Mouse (Mus musculus): ENCODE results near the gene Cryzl1.

Gene Cryzl1

DNA sequence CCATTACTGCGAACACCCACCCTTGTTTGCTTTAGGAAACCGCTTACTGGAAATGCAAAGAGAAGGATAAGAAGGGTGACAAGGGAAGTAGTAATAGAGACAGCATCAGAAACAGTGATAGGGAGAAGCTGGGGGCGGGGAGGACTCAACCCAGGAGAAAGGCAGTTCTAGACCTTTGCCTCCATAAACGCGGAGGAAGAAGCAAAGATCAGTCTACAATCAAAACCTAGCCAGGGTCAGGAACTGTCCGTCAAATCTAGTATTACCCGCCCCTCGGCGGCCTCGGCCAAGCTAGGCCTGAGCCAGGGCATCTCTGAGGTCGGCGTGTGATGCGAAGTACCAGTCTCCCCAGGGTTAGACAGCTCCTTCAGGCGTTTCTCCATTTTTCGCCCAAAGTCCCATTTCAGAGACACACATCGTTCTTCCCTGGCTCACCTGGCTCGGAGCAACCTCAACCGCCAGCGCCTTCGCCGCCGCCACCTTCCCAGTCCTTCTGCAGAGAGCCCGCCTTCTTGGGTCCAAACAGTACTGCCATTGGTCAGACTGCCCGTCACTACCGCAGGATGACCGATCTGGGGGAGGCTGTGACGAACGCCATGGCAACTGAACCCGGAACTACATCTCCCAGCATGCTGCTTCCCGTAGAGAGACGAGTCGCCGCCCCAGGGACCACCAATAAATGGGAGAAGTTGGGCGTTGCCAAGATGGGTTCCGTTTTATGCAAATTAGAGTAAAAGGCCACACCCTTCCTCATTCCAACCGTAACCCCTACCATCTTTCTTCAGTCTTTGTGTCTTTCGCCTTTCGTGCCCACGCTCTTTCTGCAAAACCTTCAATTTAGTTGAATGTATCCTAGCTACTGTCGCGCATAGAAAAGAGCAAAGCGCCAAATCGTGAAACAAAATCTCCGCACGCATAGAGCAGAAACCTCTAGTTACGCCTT is at the start of gene Cryzl1:
Cryzl1 (minus strand) TSS at position 853 of the 943 bp plus-strand sequence.
- peak; percentile 99 for DNase-seq (ENCODE audit: low read depth, low spot score)

DNA sequence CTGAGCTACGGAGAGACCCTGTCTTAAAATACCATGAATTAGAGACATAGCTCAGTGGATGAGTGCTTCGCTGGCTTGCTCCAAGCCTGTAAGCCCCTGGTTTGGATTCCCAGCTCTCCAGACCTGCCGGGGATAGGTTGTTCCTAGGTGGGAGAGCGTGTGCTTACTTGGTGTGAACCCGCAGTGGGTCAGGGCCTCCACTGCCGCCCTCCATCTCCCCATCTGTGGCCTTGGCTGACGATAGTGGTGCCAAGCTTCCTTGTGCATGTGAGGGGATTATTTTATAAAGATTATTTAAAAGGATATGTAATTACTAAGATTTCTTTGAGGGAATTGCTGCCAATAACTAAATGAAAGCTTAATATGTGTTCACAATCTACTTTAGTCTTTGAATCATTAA is 43.8 kb upstream of the Cryzl1 start:
- no peak for DNase-seq (ENCODE audit: low read depth, low spot score)

DNA sequence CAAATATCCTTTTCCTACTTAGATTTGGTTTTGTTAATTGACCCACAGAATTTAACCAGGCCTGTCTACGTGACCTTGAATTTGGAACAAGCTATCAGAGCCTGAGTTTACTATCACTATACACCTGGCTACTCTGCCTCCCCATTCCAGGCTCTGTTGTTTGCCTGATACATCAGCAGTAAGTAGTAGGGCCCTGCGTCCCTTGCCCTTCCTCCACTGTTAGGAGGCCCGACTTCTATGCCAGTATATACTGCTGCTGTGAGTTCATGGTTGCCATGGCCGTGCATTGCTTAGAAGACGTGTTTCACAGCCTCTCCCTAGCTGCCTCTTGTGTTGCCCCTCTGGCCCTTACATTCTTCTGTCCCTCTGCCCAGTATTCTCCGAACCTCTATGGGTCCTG is 42.6 kb upstream of the Cryzl1 start:
- no peak for DNase-seq (ENCODE audit: low read depth, low spot score)

DNA sequence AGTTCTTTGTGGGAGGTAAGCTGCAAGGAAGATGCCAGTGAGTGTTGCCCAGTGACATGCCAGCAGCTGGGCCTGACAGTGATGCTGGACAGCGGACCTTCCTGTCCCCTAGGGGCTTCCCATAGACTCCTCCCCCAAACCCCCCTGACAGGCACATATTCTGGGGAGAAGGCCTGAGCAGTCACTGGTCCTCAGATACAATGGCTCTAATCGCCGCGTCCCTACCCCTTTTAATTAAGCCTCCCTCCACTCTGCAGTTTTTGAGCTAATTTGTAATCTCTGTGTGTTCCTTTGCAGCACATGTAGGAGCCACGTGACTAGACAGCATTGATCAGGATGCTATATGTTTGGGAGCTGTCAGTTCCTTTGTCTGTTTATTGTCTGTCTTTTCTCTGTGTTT is 41.9 kb upstream of the Cryzl1 start:
- DNase-seq (ENCODE audit: low read depth, low spot score): no peak

DNA sequence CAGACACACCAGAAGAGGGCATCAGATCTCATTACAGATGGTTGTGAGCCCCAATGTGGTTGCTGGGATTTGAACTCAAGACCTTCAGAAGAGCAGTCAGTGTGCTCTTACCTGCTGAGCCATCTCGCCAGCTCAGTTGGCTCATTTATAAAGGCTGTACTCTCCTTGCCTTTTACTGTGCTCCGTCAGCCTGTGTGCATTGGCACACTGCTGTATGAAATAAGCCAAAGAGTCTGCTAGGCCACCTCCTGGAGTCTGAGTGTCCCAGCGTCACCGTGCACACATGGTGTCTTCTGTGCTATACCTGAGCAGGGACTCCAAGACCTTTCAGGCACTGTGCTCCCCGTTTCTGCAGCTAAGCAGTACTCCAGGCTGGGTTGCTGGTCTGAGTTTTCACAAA is 41.1 kb upstream of the Cryzl1 start:
- DNase-seq (ENCODE audit: low read depth, low spot score): no peak

DNA sequence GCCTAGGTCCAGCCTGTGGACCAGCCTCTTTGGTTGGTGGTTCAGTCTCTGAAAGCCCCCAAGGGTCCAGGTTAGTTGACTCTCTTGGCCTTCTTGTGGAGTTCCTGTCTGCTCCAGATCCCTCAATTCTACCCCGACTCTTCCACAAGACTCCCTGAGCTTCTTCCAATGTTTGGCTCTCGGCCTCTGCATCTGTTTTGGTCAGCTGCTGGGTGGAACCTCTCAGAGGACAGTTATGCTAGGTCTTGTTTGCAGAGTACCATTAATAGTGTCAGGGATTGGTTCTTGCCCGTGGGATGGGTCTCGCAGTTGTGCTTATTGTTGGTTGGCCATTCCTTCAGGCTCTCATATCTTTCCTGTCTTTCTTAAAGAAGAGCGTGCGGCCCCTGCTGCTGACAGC is 39.8 kb upstream of the Cryzl1 start:
- no peak for DNase-seq (ENCODE audit: low read depth, low spot score)

DNA sequence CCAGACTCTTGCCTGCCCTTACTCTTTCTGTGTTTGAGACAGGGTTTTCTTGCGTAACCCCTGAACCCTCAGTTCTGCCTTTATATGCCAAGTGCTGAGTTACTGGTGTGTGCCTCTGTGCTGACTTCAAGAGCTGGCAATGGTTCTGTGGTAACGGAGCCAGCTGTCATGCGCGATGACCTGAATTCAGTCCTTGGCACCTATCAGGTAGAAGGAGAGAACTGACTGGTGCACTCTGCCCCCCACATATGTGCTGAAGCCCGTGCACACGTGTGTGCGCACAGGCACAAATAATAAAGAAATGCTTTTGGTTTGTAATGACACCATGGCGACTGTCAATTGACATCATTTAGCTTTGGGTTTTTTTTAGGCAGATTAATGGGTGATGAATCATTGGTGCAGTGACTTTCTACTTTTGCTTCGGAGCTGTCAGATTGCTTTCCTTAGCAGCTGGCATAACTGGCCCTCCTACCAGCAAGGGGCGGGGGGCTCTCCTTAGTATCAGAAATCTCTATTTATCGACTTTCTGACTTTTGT is 38.5 kb upstream of the Cryzl1 start:
- no peak for DNase-seq (ENCODE audit: low read depth, low spot score)

DNA sequence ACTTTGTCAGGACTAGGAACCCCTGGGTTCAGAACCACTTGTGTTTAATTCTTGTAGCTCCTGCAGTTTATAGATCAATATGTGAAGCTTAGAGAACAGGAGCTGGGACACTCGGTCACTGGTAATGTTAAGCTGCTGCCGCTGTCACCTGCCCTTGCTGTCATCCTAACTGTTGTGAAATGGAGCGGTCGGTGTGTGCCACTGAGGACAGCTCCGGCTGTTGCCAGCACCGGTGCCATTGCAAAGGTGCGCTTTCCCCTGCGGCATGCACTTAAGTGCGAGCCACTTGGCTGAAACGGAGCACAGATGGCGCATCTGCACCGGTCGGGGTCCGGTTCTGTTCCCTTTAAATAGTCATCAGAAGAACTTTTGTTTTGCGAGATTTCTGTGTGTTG is 37.0 kb upstream of the Cryzl1 start:
- no peak for DNase-seq (ENCODE audit: low read depth, low spot score)

DNA sequence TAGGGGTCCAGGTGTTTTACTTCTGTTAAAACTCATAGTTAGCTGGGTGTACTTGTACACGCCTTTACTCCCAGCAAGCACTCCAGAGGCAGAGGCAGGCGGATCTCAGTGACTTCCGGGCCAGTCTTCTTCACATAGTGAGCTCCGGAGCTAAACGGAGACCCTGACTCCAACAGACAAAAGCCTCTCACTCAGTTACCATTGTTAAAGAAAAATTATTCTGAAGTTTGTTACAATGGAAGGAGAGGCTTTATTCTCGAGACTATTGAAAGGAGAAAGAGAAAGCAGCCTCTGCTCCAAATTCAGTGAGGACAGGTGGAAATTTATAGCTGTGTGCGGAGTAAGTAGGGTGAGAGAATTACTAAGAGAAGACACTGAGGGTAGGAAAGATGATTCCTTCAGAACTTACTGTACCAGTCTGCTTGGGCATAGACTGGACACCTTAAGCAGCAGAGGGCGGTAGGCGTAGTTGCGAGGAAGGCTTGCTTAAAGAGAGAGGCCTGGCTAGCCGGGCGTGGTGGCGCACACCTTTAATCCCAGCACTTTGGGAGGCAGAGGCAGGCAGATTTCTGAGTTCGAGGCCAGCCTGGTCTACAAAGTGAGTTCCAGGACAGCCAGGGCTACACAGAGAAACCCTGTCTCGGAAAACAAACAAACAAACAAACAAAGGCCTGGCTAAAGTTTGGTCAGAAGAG is 36.5 kb upstream of the Cryzl1 start:
- no peak for DNase-seq (ENCODE audit: low read depth, low spot score)

DNA sequence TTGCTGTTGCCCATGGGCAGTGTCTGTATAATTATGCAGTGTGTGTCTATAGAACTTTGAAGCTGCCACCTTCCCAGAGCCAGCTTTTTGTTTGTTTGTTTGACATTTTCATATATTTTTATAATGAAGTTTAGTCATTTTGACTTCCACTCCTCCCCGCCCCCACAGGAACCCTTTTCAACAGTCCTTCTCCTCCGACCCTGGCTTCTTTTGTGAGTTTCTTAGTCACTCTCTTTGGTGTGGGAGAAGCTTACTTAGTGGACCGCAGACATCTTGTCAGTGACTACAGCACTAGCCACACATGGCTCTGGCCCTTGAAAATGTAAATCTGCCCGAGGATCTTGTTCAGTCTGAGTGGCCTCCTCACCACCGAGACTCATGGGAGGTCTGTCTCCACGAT is 35.6 kb upstream of the Cryzl1 start:
- no peak for DNase-seq (ENCODE audit: low read depth, low spot score)

DNA sequence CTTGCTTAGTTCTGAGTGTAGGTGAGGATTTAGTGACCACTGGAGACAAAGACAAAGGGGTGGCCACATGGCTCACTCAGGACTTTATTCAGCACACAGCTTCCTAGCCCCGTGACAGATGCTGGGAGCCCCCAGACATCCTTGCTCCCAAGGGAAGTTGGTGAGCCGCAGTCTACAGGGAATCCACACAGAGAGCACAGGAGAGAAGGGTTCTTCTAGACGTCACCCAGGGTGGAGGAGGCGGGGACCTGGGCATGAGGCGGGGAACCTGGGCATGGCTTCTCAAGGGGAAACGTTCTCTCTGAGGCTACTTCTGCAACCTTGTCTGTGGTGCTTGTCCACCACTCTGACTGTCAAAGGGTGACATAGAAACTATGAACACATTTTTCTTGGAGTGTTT is 35.2 kb upstream of the Cryzl1 start:
- DNase-seq (ENCODE audit: low read depth, low spot score): no peak

DNA sequence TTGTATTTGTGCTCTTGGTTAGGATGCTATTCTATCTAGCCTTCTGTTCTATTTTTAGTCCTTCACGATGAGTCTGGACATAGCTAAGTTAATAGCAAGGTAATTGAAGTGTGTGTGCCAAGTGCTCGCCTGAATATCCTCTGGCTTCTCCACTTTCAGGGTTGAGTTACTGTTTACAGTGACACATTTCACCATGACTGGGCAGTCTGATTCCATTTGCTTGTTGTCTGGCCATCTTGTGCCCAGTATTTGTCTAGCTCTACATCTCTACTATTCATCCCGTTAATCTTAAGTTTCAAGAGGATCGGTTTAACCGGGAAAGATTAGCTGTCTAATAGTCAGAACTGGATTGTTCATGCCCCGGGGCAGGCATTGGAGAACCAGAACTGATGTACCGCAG is 33.7 kb upstream of the Cryzl1 start:
- no peak for DNase-seq (ENCODE audit: low read depth, low spot score)

DNA sequence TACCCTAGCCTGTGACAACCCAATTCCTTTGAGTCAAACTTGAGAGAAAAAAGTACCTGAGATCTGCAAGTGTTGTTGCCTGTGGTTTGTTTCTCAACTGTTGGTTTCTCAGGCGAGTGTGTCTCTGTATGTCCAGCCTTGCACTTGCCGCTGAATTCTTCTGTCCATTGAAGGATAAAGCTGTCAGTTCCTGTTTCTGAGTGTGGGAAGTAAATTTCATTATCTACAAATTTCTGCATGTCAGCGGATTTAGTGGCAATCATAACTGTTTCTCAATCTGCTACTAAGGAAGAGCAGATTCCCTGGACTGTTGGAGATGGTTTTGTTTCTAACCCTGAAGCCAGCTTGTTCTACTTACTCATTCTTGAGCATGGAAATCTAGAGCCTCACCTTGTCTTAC is 33.0 kb upstream of the Cryzl1 start:
- DNase-seq (ENCODE audit: low read depth, low spot score): no peak

DNA sequence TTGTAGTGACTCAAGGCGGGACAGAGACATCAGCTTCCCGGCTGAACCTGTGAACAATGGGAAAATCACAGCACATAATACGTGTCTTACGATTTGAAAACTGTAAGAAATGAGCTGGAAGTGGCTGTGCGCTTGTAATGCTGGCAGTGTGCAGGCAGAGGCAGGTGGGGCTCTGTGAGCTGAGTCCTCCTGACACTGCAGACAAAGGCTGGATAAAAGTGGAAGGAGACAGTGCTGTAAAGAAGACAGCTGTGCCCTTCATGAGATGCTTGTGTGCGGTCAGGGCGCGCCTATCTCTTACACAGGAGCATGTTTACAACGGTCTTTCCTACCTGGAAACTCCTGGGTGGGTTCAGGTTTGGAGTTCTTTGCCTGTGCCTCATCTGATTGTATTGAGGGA is 32.4 kb upstream of the Cryzl1 start:
- no peak for DNase-seq (ENCODE audit: low read depth, low spot score)

DNA sequence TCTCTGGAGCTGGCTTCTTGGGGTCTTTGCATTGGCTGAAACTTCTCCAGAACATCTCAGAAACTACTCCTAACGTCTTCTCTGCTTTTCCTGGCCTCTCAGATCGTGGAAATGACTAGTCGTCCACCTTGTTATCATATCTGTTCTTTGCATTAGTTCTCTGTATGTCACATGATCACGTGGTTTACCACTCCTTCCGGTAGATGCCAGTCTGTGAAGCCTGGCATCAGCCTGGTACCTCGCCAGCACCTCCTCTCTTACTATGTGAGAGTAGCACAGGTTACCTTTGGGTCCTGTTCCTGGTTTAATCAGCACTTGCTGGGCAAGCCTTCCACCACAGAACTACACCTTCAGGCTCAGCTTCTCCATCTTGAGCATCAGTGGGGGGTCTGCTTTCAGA is 26.2 kb upstream of the Cryzl1 start:
- no peak for DNase-seq (ENCODE audit: low read depth, low spot score)

DNA sequence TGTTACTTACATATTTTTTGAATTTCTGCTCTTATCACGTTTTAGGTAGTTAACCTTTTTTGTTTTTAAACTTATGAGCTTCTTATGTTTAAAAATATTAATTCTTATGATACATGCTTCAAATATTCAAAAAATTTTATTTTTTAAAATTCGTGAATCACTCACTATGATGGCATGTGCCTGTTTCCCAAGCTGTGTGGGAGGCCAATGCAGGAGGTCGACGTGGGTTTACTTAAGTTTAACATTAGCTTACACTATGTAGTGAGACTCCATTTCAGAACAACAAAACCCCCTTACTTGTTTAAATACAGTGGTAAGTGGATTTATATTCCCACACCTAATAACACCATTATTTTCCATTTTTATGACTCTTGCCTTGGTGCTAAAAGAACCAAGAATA is 24.8 kb upstream of the Cryzl1 start:
- no peak for DNase-seq (ENCODE audit: low read depth, low spot score)

DNA sequence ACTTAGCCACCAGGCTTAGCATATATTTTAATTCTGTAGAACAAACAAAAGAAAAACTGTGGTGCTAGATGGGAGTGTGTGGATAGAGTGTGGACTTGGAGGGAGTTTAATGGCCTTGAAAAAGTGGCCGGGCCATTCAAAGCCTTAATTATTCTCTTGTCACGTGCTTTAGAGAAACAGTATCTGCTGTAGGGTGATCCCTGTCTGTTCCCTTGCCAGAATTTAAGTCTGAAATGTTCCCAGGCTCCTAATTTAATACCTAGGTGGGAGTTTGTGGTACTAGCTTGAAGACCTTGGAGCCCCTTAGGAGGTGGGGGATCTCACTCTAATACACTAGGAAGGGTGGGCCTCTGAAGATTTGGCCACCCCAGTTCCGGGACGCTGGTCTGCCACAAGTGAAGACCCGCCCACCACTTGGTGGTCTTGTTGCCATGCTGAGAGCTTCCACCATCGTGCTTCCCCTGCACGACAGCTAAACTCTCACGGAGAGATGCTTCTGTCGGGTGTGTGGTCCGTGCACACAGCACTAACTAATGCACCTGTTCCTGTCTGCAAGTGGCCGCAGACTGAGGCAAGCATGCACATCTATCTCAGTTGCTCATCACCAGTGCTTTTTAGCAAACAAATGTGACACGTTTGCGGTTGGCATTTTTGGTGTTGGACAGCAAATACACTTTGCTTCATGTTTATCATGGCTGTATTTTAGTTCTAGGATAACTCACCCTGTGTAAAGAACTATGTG is 23.0 kb upstream of the Cryzl1 start:
- no peak for DNase-seq (ENCODE audit: low read depth, low spot score)

DNA sequence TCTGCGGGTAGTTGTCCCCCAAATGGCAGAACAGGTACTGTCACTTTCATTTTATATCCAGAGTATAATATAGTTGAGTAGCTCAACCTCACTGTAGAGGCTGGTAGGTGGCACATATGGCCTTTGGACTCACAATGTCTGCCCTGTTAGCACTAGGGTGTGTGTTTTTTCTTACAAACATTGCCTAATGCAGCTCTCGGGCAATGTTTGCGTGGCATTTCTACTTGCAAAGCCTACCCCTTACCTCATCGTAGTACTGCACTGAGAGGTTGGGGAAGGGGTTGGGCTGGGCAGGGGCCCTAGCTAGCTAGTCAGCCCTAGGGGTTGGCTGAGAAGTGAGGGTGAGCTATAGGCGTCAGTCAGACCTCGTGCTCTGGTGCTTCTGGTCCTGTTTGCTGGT is 18.8 kb upstream of the Cryzl1 start:
- DNase-seq (ENCODE audit: low read depth, low spot score): no peak

DNA sequence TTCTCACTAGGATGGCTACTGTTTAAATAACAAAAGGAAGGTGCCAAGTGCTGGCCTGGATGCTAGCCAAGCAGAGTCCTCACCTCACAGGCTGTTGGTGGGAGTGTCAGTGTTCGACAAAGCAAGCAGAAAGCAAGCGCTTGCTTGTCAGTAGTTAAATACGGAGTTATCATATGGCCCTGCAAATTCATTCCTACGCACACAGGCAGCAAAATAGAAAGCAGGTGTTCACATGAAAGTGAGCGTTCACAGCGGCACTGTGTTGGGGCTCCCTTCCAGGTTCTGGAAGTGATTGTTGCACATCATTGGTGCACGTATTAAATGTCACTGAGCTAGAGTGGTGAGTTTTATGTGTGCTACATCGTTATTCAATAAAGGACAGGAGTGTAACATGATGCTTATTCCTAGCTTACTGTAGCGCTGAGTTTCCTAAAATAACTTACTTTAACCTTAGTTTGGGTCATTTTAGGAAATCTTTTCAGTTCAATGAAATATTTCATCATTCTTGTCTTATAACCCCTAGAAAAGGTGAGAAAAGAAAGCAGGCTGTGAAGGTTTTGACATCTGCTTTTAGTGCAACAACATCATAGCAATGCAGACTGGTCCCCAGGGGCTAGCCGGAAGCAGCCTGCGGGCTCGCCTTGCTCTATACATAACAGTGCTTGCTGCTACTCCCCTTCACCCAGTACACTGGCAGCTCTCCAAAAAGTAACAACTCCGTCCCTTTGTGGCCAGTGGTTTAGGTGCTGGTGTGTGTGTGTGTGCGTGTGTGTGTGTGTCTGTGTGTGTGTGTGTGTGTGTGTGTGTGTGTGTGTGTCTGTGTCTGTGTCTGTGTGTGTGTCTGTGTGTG is 17.6 kb upstream of the Cryzl1 start:
- peak; percentile 91 for DNase-seq (ENCODE audit: low read depth, low spot score)

DNA sequence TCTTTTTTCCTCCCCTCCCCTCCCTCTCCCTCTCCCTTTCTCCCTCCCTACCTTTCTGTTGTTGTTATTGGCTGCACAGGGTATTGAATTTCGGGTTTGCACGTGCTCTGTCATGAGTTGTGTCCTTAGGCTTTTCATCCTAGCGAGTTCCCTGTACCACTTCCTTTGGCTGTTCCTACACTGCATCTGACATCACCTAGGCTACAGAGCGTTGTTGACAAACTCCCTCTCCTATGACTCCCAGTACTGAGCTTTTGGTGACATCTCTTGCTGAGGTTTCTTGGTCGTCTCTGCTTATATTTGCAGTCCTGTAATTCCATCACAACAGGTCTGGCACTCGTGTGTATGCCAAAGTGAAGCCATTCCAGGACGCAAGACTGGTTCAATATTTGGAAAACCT is 14.3 kb upstream of the Cryzl1 start:
- no peak for DNase-seq (ENCODE audit: low read depth, low spot score)

DNA sequence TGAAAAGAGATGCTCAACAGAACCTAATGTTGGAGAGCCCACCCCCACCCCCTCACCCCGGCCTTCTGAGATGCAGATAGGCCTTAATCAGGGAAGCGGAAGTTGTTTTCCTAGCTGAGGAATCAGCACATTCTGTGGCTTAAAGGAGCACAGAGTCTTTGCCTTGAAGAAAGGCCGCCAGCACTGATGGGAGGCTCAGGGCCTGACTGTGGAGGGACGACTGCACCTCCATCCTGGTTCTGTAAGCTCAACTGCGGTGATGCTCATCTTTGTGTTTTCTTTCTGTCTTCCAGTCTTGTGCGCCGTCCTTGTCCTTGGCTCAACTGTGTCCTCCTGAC is 12.1 kb upstream of the Cryzl1 start:
- DNase-seq (ENCODE audit: low read depth, low spot score): no peak

Measured in forelimb bud, embryonic 11.5 days (tissue).